Comparison of ENCODE assay signal across 20 mouse cellular contexts in genomic region chr10:127065981-127066380, GRCm38 (mm10). TPM values are rescaled to one million over a fixed set of nuclear protein-coding genes. Genes with fewer than 3 reads are reported as not detected.
DNase-seq lines count a peak whose midpoint lies in the region; ATAC-seq lines count a peak whose summit lies in the region.
"Had no signal": no experiment of that assay in that cellular context is flagged by ENCODE, and none has a peak within 500 bp of the region (broad histone marks: within the 10 kb centered on the region; RNA-seq: fewer than 3 reads in every experiment).

No protein-coding gene starts in this region.

- H3K9me3 ChIP-seq in heart, embryonic 13.5 days, result no peaks in the 10 kb centered on the region
- H3K9me3 ChIP-seq in midbrain, embryonic 12.5 days, result no peaks in the 10 kb centered on the region
- H3K9me3 ChIP-seq in midbrain, embryonic 14.5 days (ENCODE audit: control insufficient read depth, low read length), result no peaks in the 10 kb centered on the region
- no peaks in the 10 kb centered on the region for H3K9me3 ChIP-seq in liver, embryonic 15.5 days (replicated peaks)
- H3K9me3 ChIP-seq: embryonic facial prominence, embryonic 13.5 days; limb, embryonic 13.5 days had no signal

- H3K4me2 ChIP-seq in heart, embryonic 13.5 days, result no peak overlapping the region
- no peak overlapping the region; the same call in 1 of the 2 replicates for H3K4me2 ChIP-seq in midbrain, embryonic 12.5 days (replicated peaks)
- H3K4me2 ChIP-seq in midbrain, embryonic 14.5 days (ENCODE audit: low read length), result no peak overlapping the region
- H3K4me2 ChIP-seq in liver, embryonic 15.5 days, result peak overlapping the region; percentile 11; the same call in 1 of the 2 replicates
- H3K4me2 ChIP-seq: embryonic facial prominence, embryonic 13.5 days; hindbrain, embryonic 14.5 days; lung, embryonic 14.5 days had no signal

- peaks cover 43% of the 10 kb centered on the region for H3K36me3 ChIP-seq in heart, embryonic 13.5 days
- peaks cover 43% of the 10 kb centered on the region for H3K36me3 ChIP-seq in midbrain, embryonic 12.5 days
- H3K36me3 ChIP-seq in midbrain, embryonic 14.5 days (ENCODE audit: control insufficient read depth, insufficient read depth, low read length), result peaks cover 38% of the 10 kb centered on the region
- peaks cover 37% of the 10 kb centered on the region for H3K36me3 ChIP-seq in liver, embryonic 15.5 days (replicated peaks)

- H3K27ac ChIP-seq in heart, embryonic 13.5 days (replicated peaks), result peak overlapping the region; percentile 30; the same call in 1 of the 2 replicates
- H3K27ac ChIP-seq in midbrain, embryonic 12.5 days (replicated peaks), result 0 out of 2 replicates have a peak overlapping the region, but pooled peaks have one; percentile 20
- H3K27ac ChIP-seq in midbrain, embryonic 14.5 days (replicated peaks; ENCODE audit: low read depth, low read length), result no peak overlapping the region
- 0 out of 2 replicates have a peak overlapping the region, but pooled peaks have one; percentile 25 for H3K27ac ChIP-seq in liver, embryonic 15.5 days (replicated peaks)
- H3K27ac ChIP-seq: embryonic facial prominence, embryonic 13.5 days; hindbrain, embryonic 14.5 days; limb, embryonic 13.5 days had no signal

- no peak overlapping the region for H3K4me3 ChIP-seq in heart, embryonic 13.5 days
- H3K4me3 ChIP-seq in midbrain, embryonic 12.5 days, result 0 out of 2 replicates have a peak overlapping the region, but pooled peaks have one; percentile 9
- no peak overlapping the region for H3K4me3 ChIP-seq in midbrain, embryonic 14.5 days (replicated peaks; ENCODE audit: low read depth, low read length)
- no peak overlapping the region for H3K4me3 ChIP-seq in liver, embryonic 15.5 days (replicated peaks)
- H3K4me3 ChIP-seq: embryonic facial prominence, embryonic 13.5 days had no signal

- no peak overlapping the region for H3K9ac ChIP-seq in heart, embryonic 13.5 days
- H3K9ac ChIP-seq in midbrain, embryonic 12.5 days (replicated peaks), result no peak overlapping the region
- H3K9ac ChIP-seq in midbrain, embryonic 14.5 days (replicated peaks; ENCODE audit: low read length), result no peak overlapping the region
- H3K9ac ChIP-seq in liver, embryonic 15.5 days, result no peak overlapping the region
- H3K9ac ChIP-seq: embryonic facial prominence, embryonic 13.5 days; hindbrain, embryonic 14.5 days; limb, embryonic 13.5 days; lung, embryonic 14.5 days had no signal

- H3K4me1 ChIP-seq in heart, embryonic 13.5 days, result peaks cover 47% of the 10 kb centered on the region
- H3K4me1 ChIP-seq in midbrain, embryonic 12.5 days, result peaks cover 50% of the 10 kb centered on the region
- peaks cover 29% of the 10 kb centered on the region for H3K4me1 ChIP-seq in midbrain, embryonic 14.5 days (ENCODE audit: control insufficient read depth, insufficient read depth, low read length)
- peaks cover 80% of the 10 kb centered on the region for H3K4me1 ChIP-seq in liver, embryonic 15.5 days (replicated peaks)

- WGBS in heart, embryonic 13.5 days, result 47% methylated on average over 9 of the region's 9 CpGs
- WGBS in midbrain, embryonic 12.5 days, result 90% methylated on average over 9 of the region's 9 CpGs
- WGBS in midbrain, embryonic 14.5 days, result 88% methylated on average over 9 of the region's 9 CpGs
- 49% methylated on average over 9 of the region's 9 CpGs for WGBS in liver, embryonic 15.5 days (ENCODE audit: insufficient replicate concordance)

- DNase-seq in cerebellum, adult 11-12 months, result peak; percentile 57
- no peak for DNase-seq in cerebellum, postnatal 36 days
- DNase-seq in heart, postnatal 10 days, result no peak
- no peak for DNase-seq in midbrain, embryonic 14.5 days
- no peak for DNase-seq in adipocyte (ENCODE audit: low spot score)
- DNase-seq: adrenal gland, adult 8-10 months; cerebellum, adult 18-20 months; gastrocnemius, postnatal 14 days; layer of hippocampus, adult 9-11 months; lung, embryonic 14.5 days; lung, postnatal 4 days; thymus, postnatal 25 days had no signal

- ATAC-seq in heart, embryonic 13.5 days (ENCODE audit: extremely low read depth, insufficient number of reproducible peaks, low FRiP score, low TSS enrichment), result no peak
- no peak for ATAC-seq in midbrain, embryonic 12.5 days (ENCODE audit: low FRiP score, low read depth)
- ATAC-seq in midbrain, embryonic 14.5 days (ENCODE audit: low FRiP score, low TSS enrichment), result no peak
- no peak for ATAC-seq in liver, embryonic 15.5 days (ENCODE audit: insufficient read depth)
- ATAC-seq: CD4-positive, CD25-positive, alpha-beta regulatory T cell, adult 4 months; midbrain, embryonic 16.5 days had no signal

- intact Hi-C loops in heart, postnatal 10 days (cut with DNase I), result no loop called here

- H3K27me3 ChIP-seq in heart, embryonic 13.5 days (replicated peaks), result peaks cover 15% of the 10 kb centered on the region
- peaks cover 5% of the 10 kb centered on the region; the same call in 1 of the 2 replicates for H3K27me3 ChIP-seq in midbrain, embryonic 12.5 days
- H3K27me3 ChIP-seq in midbrain, embryonic 14.5 days (ENCODE audit: control insufficient read depth, insufficient read depth, low read length), result no peaks in the 10 kb centered on the region
- peaks cover 18% of the 10 kb centered on the region for H3K27me3 ChIP-seq in liver, embryonic 15.5 days

RNA-seq across cellular contexts. Expression of gene Cdk4, which starts 2.6 kb away (rescaled TPM):
- polyA plus RNA-seq in heart, embryonic 13.5 days (2015; fragmentation: Nextera tagmentation; extraction: Ambion mirVana), result 1,002 and 1,117 TPM in 2 replicates
- total RNA-seq in heart, postnatal 10 days (2021), result 100 to 1,000 TPM; 154 to 196 TPM
- polyA plus RNA-seq in midbrain, embryonic 12.5 days (2016; fragmentation: Nextera tagmentation; extraction: Ambion mirVana), result 2,032 and 2,136 TPM in 2 replicates
- polyA plus RNA-seq in midbrain, embryonic 14.5 days (2014; fragmentation: Nextera tagmentation; extraction: Ambion mirVana), result 1,072 and 1,231 TPM in 2 replicates
- 338 and 361 TPM in 2 replicates for polyA plus RNA-seq in liver, embryonic 15.5 days (2015; fragmentation: Nextera tagmentation; extraction: Ambion mirVana)

RNA-seq across cellular contexts. Expression of gene Tspan31, which starts 4.1 kb away (rescaled TPM):
- polyA plus RNA-seq in heart, embryonic 13.5 days (2015; fragmentation: Nextera tagmentation; extraction: Ambion mirVana), result 110 and 114 TPM in 2 replicates
- total RNA-seq in heart, postnatal 10 days (2021), result 10 to 100 TPM; 50.0 to 53.8 TPM
- 165 and 167 TPM in 2 replicates for polyA plus RNA-seq in midbrain, embryonic 12.5 days (2016; fragmentation: Nextera tagmentation; extraction: Ambion mirVana)
- polyA plus RNA-seq in midbrain, embryonic 14.5 days (2014; fragmentation: Nextera tagmentation; extraction: Ambion mirVana), result 67.7 and 71.7 TPM in 2 replicates
- polyA plus RNA-seq in liver, embryonic 15.5 days (2015; fragmentation: Nextera tagmentation; extraction: Ambion mirVana), result 77.4 and 84.3 TPM in 2 replicates

RNA-seq across cellular contexts. Expression of gene March9, which starts 6.0 kb away (rescaled TPM):
- polyA plus RNA-seq in heart, embryonic 13.5 days (2015; fragmentation: Nextera tagmentation; extraction: Ambion mirVana), result 0.12 and 0.18 TPM in 2 replicates
- total RNA-seq in heart, postnatal 10 days (2021), result 1 to 10 TPM; 1.7 to 2.9 TPM
- polyA plus RNA-seq in midbrain, embryonic 12.5 days (2016; fragmentation: Nextera tagmentation; extraction: Ambion mirVana), result 4.6 and 5.3 TPM in 2 replicates
- polyA plus RNA-seq in midbrain, embryonic 14.5 days (2014; fragmentation: Nextera tagmentation; extraction: Ambion mirVana), result 11.8 and 17.4 TPM in 2 replicates
- polyA plus RNA-seq in liver, embryonic 15.5 days (2015; fragmentation: Nextera tagmentation; extraction: Ambion mirVana), result 0.03 TPM in 1 of 2 replicates, not detected in the other

RNA-seq across cellular contexts. Expression of gene Agap2, which starts 9.1 kb away (rescaled TPM):
- polyA plus RNA-seq in heart, embryonic 13.5 days (2015; fragmentation: Nextera tagmentation; extraction: Ambion mirVana), result not detected in 2 replicates
- total RNA-seq in heart, postnatal 10 days (2021), result 1 to 10 TPM; 5.5 to 8.3 TPM
- 1.3 TPM in 2 replicates for polyA plus RNA-seq in midbrain, embryonic 12.5 days (2016; fragmentation: Nextera tagmentation; extraction: Ambion mirVana)
- polyA plus RNA-seq in midbrain, embryonic 14.5 days (2014; fragmentation: Nextera tagmentation; extraction: Ambion mirVana), result 8.1 and 13.1 TPM in 2 replicates
- 0.35 and 0.67 TPM in 2 replicates for polyA plus RNA-seq in liver, embryonic 15.5 days (2015; fragmentation: Nextera tagmentation; extraction: Ambion mirVana)

RNA-seq across cellular contexts. Expression of gene Cyp27b1, which starts 17.9 kb away (rescaled TPM):
- polyA plus RNA-seq in heart, embryonic 13.5 days (2015; fragmentation: Nextera tagmentation; extraction: Ambion mirVana), result 0.10 and 0.21 TPM in 2 replicates
- total RNA-seq in heart, postnatal 10 days (2021), result under 1 TPM; 0.22 to 0.29 TPM
- polyA plus RNA-seq in midbrain, embryonic 12.5 days (2016; fragmentation: Nextera tagmentation; extraction: Ambion mirVana), result 0.09 and 0.16 TPM in 2 replicates
- not detected in 2 replicates for polyA plus RNA-seq in midbrain, embryonic 14.5 days (2014; fragmentation: Nextera tagmentation; extraction: Ambion mirVana)
- polyA plus RNA-seq in liver, embryonic 15.5 days (2015; fragmentation: Nextera tagmentation; extraction: Ambion mirVana), result not detected in 2 replicates
- polyA plus RNA-seq: hindbrain, embryonic 14.5 days; lung, embryonic 14.5 days had no signal
